Mouse (Mus musculus) E14TG2a.4 (cell line): ENCODE measurements around the gene Tmem44.

ENCODE experiments used
- H3K27me3 ChIP-seq: 2 replicates; pipeline ENCODE4 v1.6.1; 2014; ENCODE audit warnings: low read length, control low read depth; ENCODE audit not compliant: insufficient read depth
- H3K36me3 ChIP-seq: 2 replicates; pipeline ENCODE4 v1.6.1; 2014; ENCODE audit warnings: low read length, control low read depth; ENCODE audit not compliant: insufficient read depth
- H3K4me1 ChIP-seq: replicated peaks from 2 replicates; pipeline ENCODE4 v1.6.1; 2014; ENCODE audit warnings: low read depth, low read length, control low read depth
- H3K4me3 ChIP-seq: replicated peaks from 2 replicates; pipeline ENCODE4 v1.5.1; 2014; ENCODE audit warnings: mild to moderate bottlenecking, low read length
- H3K9me3 ChIP-seq: 2 replicates; pipeline ENCODE4 v1.6.1; 2014; ENCODE audit warnings: low read length, control low read depth
- CTCF ChIP-seq: conservative IDR thresholded peaks from 2 replicates; pipeline ENCODE4 v1.5.1; 2014; ENCODE audit warnings: low read length
- NANOG ChIP-seq: IDR thresholded peaks from 2 replicates; pipeline ENCODE4 v1.6.1; 2014; ENCODE audit warnings: borderline replicate concordance, low read length, mixed read lengths
- POU5F1 ChIP-seq: IDR thresholded peaks from 2 replicates; pipeline ENCODE4 v1.6.1; 2014; ENCODE audit warnings: low read length, borderline replicate concordance

Tmem44 gene

GRCm38 (mm10) chr16:30508738-30509137, 41.9 kb downstream of the Tmem44 start:
- Histone ChIP-seq H3K36me3 (no peaks in the 10 kb centered on the region), H3K27me3 (peaks cover 12% of the 10 kb centered on the region; the same call in 1 of the 2 replicates), H3K9me3 (no peaks in the 10 kb centered on the region), H3K4me3 (no peak overlapping the region), H3K4me1 (peaks cover 48% of the 10 kb centered on the region)
- TF ChIP-seq NANOG (no peak), POU5F1 (no peak), CTCF (no peak)

- no peaks in the 10 kb centered on the region for H3K9me3 ChIP-seq
- H3K4me3 ChIP-seq: no peak overlapping the region
- TF ChIP-seq CTCF (no peak), NANOG (no peak), POU5F1 (no peak)
- H3K27me3 ChIP-seq: peaks cover 21% of the 10 kb centered on the region
- H3K4me1 ChIP-seq: peaks cover 40% of the 10 kb centered on the region
- H3K36me3 ChIP-seq: no peaks in the 10 kb centered on the region
These were observed 43.5 kb downstream of the Tmem44 start for GRCm38 (mm10) chr16:30507120-30507519.

- TF ChIP-seq POU5F1 (no peak), NANOG (no peak), CTCF (no peak)
- Histone ChIP-seq H3K4me3 (peak overlapping the region; percentile 17; the same call in 1 of the 2 replicates), H3K27me3 (peaks cover 30% of the 10 kb centered on the region), H3K36me3 (no peaks in the 10 kb centered on the region), H3K4me1 (peaks cover 35% of the 10 kb centered on the region), H3K9me3 (no peaks in the 10 kb centered on the region)
These were observed 45.2 kb downstream of the Tmem44 start for GRCm38 (mm10) chr16:30505311-30506031.

- H3K4me3 ChIP-seq: no peak overlapping the region
- peaks cover 32% of the 10 kb centered on the region for H3K4me1 ChIP-seq
- peaks cover 30% of the 10 kb centered on the region for H3K27me3 ChIP-seq
- no peak for TF ChIP-seq NANOG
- TF ChIP-seq POU5F1: no peak
- no peak for TF ChIP-seq CTCF
- H3K36me3 ChIP-seq: no peaks in the 10 kb centered on the region
- H3K9me3 ChIP-seq: no peaks in the 10 kb centered on the region
These were observed 45.8 kb downstream of the Tmem44 start for GRCm38 (mm10) chr16:30504856-30505255.

GRCm38 (mm10) chr16:30503958-30504357, 46.7 kb downstream of the Tmem44 start:
- peaks cover 29% of the 10 kb centered on the region for H3K27me3 ChIP-seq
- no peak overlapping the region for H3K4me3 ChIP-seq
- TF ChIP-seq CTCF (peak; percentile 58), POU5F1 (no peak)
- peaks cover 35% of the 10 kb centered on the region for H3K4me1 ChIP-seq
- H3K9me3 ChIP-seq: no peaks in the 10 kb centered on the region
- no peaks in the 10 kb centered on the region for H3K36me3 ChIP-seq

- Histone ChIP-seq H3K4me1 (peaks cover 36% of the 10 kb centered on the region), H3K36me3 (no peaks in the 10 kb centered on the region)
These were observed 48.3 kb downstream of the Tmem44 start for GRCm38 (mm10) chr16:30502221-30502891.

GRCm38 (mm10) chr16:30501621-30502020, 49.0 kb downstream of the Tmem44 start:
- H3K36me3 ChIP-seq: no peaks in the 10 kb centered on the region
- H3K27me3 ChIP-seq: peaks cover 25% of the 10 kb centered on the region
- no peak for TF ChIP-seq CTCF
- TF ChIP-seq POU5F1: no peak
- no peak for TF ChIP-seq NANOG
- H3K4me3 ChIP-seq: no peak overlapping the region
- H3K4me1 ChIP-seq: peaks cover 36% of the 10 kb centered on the region
- no peaks in the 10 kb centered on the region for H3K9me3 ChIP-seq

More at GRCm38 (mm10) chr16:30502221-30502891, 48.3 kb downstream of the Tmem44 start:
- H3K27me3 ChIP-seq: peaks cover 25% of the 10 kb centered on the region
- TF ChIP-seq CTCF (no peak), POU5F1 (no peak), NANOG (no peak)
- H3K4me3 ChIP-seq: no peak overlapping the region
- no peaks in the 10 kb centered on the region for H3K9me3 ChIP-seq

GRCm38 (mm10) chr16:30500223-30500622, 50.4 kb downstream of the Tmem44 start:
- Histone ChIP-seq H3K4me3 (no peak overlapping the region), H3K27me3 (peaks cover 25% of the 10 kb centered on the region), H3K9me3 (no peaks in the 10 kb centered on the region), H3K36me3 (no peaks in the 10 kb centered on the region), H3K4me1 (peaks cover 27% of the 10 kb centered on the region)
- TF ChIP-seq CTCF (no peak), POU5F1 (no peak), NANOG (no peak)
